Mouse (Mus musculus) retina, postnatal 1 day (tissue): ENCODE measurements around the gene Ubald2.
"Not testable (repeated sequence)": the region's sequence is repeated elsewhere in the genome, so short reads cannot be mapped to it uniquely, and the experiment has no call there.

Experiments
- DNase-seq: peaks from one replicate; pipeline ENCODE4 v3.0.0-alpha.2; 2012

The Ubald2 gene

DNA sequence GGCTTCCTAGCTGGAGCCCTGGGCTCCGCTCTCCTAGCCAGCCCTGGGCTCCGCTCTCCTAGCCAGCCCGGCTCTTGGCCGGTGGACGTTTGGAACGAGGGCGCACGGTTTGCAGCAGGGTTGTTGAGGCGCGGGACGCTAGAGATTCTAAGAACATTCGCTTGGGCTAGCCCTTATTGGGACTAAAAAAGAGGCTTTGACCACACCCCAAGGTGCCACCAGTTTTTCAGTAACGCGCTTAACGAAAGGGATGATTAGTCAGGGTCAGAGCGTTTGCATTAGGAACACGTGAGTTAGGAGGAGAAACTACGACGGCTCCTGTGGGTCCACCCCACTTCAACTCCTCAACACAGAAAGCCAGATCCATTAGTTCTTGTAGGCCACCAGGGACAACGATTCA lies 32.2 kb downstream of the Ubald2 start, which contains the start of gene Qrich2:
Gene Qrich2 (minus strand): TSS at position 101 of the 400 bp plus-strand sequence.
- DNase-seq = no peak

DNA sequence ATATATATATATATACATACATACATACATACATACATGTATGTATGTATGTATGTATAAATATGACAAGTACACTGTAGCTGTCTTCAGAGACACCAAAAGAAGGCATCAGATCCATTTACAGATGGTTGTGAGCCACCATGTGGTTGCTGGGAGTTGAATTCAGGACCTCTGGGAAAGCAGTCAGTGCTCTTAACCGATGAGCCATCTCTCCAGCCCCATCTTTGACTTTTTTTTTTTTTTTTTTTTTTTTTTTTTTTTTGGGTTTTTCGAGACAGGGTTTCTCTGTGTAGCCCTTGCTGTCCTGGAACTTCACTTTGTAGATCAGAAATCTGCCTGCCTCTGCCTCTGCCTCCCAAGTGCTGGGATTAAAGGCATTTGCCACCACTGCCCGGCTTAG lies 34.4 kb downstream of the Ubald2 start:
- not testable (repeated sequence) for DNase-seq

DNA sequence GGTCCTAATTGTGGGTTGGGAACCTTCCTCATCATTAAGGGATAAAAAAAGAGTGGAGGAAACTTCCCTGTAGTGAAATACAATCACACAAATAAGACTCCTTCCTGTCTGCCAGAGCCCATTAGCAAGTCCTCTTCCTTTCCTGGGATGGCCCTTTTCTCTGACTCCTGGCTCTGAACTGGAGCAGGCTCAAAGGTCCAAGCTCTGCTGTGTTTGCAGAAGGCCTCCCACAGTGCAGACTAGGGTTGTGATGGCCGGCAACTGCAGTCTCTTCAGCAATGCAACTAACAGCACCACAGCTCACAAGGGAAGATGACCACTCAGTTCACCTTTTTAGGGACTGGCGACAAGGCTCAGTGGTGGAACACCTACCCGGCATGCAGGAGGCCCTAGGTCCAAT lies 36.4 kb downstream of the Ubald2 start:
- DNase-seq = no peak

DNA sequence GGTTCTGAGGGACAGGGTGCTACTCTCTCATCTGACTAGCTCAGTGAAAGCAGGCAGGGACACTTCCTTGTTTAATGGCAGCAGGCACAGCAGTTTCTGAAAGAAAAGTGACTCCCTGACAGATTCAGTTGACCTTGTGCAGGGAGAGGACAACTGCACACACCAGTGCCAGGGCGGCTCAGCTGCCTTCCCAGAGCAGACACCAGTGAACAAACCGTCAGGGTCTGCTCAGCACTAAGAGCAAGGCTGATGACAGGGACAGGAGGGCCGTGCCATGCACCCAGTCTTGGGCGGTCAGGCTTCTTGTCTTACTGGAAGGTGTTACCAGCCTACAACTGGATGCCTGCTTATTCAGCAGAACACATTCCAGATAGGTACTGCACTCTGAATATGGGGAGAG lies 37.0 kb downstream of the Ubald2 start:
- no peak for DNase-seq

DNA sequence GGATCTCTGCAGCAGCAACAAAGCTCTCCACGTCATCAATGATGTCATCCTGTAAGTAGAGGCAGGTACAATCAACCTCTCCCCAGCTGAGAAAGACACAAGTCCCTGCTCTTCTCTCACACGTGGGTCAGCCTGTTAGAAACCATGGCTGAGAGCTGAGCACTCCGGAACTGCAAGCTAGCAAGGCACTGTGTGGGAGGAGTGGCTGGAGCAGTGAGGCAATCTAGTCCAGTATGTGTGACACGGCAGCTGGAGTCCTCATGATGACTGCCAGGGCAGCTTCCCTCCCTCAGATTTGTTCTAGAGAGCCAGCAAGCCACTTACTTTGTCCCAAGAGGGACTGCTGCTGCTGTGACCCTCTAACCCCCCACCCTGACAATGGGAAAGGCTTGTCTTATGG lies 38.4 kb downstream of the Ubald2 start:
- DNase-seq = no peak

DNA sequence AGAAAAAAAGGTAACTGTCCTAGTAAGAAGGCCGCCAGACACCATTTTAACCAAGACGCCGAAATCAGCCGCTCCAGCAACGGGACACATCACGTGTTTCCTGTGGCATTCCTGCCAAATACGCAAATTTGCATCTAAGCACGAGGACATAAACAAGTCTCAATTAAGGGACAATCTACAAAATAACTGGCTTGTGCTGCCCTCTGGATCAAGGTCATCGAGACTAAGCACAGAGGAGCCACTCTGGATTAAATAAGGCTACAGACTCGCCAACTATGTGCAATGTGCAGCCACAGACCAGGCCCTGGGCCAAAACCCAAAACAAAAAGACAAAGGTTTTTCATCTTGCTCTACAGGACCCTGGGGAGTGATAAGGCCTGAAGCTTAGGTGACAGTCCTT lies 42.1 kb downstream of the Ubald2 start:
- DNase-seq = no peak

DNA sequence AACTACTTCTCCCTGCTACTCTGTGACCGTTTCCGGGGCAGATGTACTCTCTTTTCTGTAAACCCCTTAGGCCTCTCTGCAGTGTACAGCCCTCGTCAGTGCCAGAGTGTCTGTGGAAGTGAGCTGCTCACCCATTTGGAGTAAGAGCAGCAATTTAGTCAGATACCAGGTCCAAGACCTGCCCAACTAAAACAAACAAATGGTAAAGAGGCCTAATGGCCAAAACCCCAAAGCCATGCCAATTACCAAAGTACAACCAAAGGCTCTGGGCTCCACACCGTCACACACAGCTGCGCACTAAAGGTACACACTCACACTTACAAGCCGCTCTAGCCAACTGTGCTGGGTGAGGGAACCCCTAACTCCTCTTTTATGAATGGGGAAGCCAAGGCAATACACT lies 42.8 kb downstream of the Ubald2 start:
- no peak for DNase-seq

DNA sequence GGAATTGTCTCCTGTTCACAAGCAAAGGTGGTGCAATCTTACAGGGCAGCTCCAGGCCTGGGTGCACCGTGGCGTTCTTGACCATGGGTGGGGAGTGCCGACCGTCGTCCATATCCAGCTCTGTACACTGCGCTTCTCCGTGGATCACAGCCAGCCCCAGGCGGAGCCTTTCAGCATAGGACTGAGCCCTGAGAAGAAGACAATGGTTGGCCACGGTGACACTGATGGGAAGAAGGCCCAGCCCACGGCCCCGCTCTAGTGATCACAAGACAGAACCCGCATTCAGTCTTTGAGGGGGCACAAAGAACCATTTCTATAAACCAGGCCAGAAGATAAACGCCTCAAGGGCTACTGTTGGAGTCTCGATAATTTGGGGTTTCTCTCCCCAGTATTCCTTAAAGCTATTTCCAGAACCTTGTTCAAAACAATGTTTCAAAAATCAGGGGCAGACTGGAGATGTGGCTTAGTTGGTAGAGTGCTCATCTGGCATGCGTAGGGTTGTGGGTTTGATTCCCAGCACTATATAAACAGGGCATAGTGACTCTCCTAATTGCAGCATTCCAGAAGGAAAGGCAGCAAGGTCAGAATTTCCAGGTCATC lies 43.4 kb downstream of the Ubald2 start:
- no peak for DNase-seq

DNA sequence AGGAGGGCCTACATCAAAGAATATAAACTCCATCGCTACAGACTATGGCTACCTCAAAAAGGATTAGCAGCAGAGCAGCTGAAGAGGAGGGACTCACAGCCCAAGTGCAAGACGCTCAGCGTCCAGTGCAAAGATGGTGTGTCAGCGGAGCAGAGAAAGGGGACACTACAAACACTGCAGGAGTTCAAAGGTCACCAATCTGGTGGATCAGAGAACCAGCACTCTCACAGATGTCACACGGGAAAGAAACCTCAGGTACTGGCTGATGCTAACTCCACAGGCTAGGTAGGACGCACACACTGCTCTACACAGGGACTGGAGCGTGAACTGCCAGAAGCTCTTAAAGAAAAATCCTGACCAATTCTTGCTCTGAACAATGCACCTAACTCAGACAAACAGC lies 45.1 kb downstream of the Ubald2 start:
- DNase-seq = no peak

DNA sequence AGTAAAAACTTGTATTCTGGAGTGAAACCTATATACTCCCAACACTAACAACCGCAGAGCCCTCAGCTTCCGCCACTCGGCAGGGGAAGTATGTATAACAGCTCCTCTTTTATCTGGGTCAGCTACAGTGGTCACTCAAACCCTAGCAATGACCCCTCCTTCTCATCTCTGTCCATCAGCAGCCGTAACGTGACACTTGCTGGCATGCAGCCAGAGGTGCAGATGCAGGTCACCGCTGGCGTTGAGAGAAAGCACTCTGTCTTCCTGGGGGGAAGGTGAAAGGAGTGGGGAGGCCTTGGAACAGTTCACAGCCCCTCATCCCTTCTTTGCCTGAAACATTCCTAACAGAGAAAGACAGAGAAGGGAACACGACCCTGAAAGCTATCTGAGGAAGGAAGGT lies 45.9 kb downstream of the Ubald2 start:
- DNase-seq = peak; percentile 79

DNA sequence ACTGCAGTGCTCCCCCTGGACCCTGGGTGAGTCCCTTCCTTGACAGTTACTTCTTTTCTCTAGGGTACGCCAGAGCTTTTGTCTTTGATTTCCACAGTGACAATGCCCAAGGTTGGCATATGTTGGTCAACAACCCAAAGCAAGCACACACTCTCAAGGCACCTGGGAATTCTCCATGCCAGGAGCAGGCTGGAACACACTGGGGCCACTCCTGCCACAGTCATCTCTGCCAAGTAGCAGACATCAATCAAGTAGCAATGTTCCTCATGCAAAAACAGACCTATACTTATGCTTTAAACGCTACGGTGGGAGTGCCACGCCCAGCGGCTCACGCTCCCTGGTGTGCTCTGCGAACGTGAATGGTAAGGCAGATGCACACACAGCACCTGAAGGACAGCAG lies 47.1 kb downstream of the Ubald2 start:
- no peak for DNase-seq

DNA sequence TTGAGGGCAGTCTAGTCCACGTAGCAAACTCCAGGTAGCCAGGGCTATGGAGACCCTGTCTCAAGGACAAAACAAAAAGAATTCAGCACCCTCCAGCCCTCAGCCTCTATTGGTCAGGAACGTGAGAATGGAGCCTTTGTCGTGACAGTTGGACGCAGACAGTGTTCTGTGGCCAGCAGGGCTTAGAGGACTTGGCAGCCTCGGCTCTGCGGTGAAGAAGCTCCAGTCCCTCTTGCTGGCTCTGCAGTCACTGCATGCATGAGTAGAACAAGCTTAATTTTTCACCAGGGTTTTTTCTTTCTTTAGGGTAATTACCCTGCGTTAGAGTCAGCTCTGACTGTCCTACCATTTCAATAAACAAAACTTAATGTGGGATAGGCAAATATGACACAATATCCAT lies 47.9 kb downstream of the Ubald2 start:
- DNase-seq = no peak

DNA sequence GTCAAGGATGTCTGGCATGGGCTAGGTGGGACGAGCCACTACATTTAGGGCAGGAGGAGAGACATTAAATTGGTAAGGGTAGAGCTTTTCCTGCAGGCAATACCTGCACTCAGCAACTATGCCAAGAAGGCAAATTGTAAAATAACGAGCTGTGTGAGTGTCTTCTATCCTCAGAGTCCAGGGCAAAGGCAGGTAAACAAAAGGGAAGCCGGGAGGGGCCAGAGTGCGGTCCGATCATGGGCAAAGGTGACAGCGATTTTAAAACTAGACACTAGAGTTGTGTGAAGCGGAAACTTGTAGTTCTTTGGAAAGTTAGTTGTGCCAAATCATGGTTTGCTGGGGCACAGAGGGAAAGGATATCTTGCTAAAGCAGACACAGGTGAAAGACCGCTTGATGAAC lies 50.4 kb downstream of the Ubald2 start:
- no peak for DNase-seq

DNA sequence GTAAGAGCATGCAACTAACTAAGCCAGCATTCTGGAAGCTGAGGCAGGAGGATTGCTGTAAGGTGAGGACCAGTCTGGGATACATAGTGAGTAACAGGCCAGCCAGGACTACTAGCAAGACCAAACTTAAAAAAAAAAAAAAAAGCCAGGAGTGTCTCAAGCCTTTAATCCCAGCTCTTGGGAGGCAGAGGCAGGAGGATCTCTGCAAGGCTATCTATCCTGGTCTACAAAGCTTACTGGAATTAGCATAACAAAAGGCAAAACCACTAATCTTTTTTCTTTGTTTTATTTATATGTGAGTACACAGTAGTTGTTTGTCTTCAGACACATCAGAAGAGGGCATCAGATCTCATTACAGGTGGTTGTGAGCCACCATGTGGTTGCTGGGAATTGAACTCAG lies 54.3 kb downstream of the Ubald2 start:
- DNase-seq = no peak
